Mouse (Mus musculus) fibroblast of lung, adult 2 months (primary cell): ENCODE results near the gene Scarb1.

ENCODE experiments used
- DNase-seq: peaks from one replicate; pipeline ENCODE4 v3.0.0-alpha.2; 2011; ENCODE audit warnings: low read depth

Gene Scarb1

GRCm38 (mm10) chr5:125364851-125365429, 24.0 kb upstream of the Scarb1 start:
- DNase-seq, result no peak

- no peak for DNase-seq
These were observed 23.0 kb upstream of the Scarb1 start for GRCm38 (mm10) chr5:125363894-125364293.

GRCm38 (mm10) chr5:125360981-125361510, 20.2 kb upstream of the Scarb1 start:
- no peak for DNase-seq

- DNase-seq, result no peak
These were observed 19.7 kb upstream of the Scarb1 start for GRCm38 (mm10) chr5:125360566-125360965.

- no peak for DNase-seq
These were observed 17.3 kb upstream of the Scarb1 start for GRCm38 (mm10) chr5:125358270-125358608.

GRCm38 (mm10) chr5:125357543-125358269, 16.8 kb upstream of the Scarb1 start:
- DNase-seq, result no peak

- DNase-seq, result no peak
These were observed 14.8 kb upstream of the Scarb1 start for GRCm38 (mm10) chr5:125355650-125356049.

GRCm38 (mm10) chr5:125354885-125355492, 14.1 kb upstream of the Scarb1 start:
- no peak for DNase-seq

GRCm38 (mm10) chr5:125352781-125353294, 11.9 kb upstream of the Scarb1 start:
- no peak for DNase-seq

GRCm38 (mm10) chr5:125351939-125352338, 11.0 kb upstream of the Scarb1 start:
- DNase-seq, result no peak

- DNase-seq, result no peak
These were observed 10.2 kb upstream of the Scarb1 start for GRCm38 (mm10) chr5:125351057-125351456.

GRCm38 (mm10) chr5:125349391-125349790, 8.5 kb upstream of the Scarb1 start:
- no peak for DNase-seq

GRCm38 (mm10) chr5:125348487-125348886, 7.6 kb upstream of the Scarb1 start:
- no peak for DNase-seq

- no peak for DNase-seq
These were observed 7.2 kb upstream of the Scarb1 start for GRCm38 (mm10) chr5:125348067-125348466.

- no peak for DNase-seq
These were observed 3.4 kb upstream of the Scarb1 start for GRCm38 (mm10) chr5:125344296-125344695.

GRCm38 (mm10) chr5:125341459-125342090, 681 bp upstream of the Scarb1 start:
- no peak for DNase-seq

GRCm38 (mm10) chr5:125339851-125340531, 903 bp downstream of the Scarb1 start:
- no peak for DNase-seq

GRCm38 (mm10) chr5:125339108-125339751, 1.7 kb downstream of the Scarb1 start:
- DNase-seq, result peak; percentile 28

- no peak for DNase-seq
These were observed 3.4 kb downstream of the Scarb1 start for GRCm38 (mm10) chr5:125337526-125337925.

GRCm38 (mm10) chr5:125337012-125337411, 3.9 kb downstream of the Scarb1 start:
- no peak for DNase-seq

- no peak for DNase-seq
These were observed 7.9 kb downstream of the Scarb1 start for GRCm38 (mm10) chr5:125333009-125333408.
